Mouse (Mus musculus): ENCODE data around the gene Gm42906. TPM values are rescaled to one million over a fixed set of nuclear protein-coding genes. Genes with fewer than 3 reads are reported as not detected.

Gene Gm42906
- polyA plus RNA-seq, 2 experiments, result not detected

- no peak for TF ChIP-seq POLR2A (IDR thresholded peaks at IDR 0.05; ENCODE audit: borderline replicate concordance, extremely low read depth, insufficient read depth, insufficient read length)
- H3K27ac ChIP-seq (replicated peaks; ENCODE audit: low read depth, low read length), result no peak overlapping the region
- 72% methylated on average over 2 of the region's 2 CpGs for WGBS
These were observed 358.4 kb downstream of the Gm42906 start for GRCm38 (mm10) chr5:151069569-151069968.

GRCm38 (mm10) chr5:151066016-151066415 lies 361.9 kb downstream of the Gm42906 start:
- Histone ChIP-seq H3K4me1 (ENCODE audit: control insufficient read depth, insufficient read depth, low read length) (peaks cover 12% of the 10 kb centered on the region), H3K9ac (ENCODE audit: low read depth, low read length, severe bottlenecking) (no peak overlapping the region), H3K9me3 (ENCODE audit: control insufficient read depth, low read length) (peaks cover 6% of the 10 kb centered on the region), H3K36me3 (ENCODE audit: control insufficient read depth, insufficient read depth, low read length) (peaks cover 16% of the 10 kb centered on the region), H3K27me3 (ENCODE audit: control insufficient read depth, insufficient read depth, low read length) (no peaks in the 10 kb centered on the region), H3K27ac (replicated peaks; ENCODE audit: low read depth, low read length) (no peak overlapping the region), H3K4me2 (replicated peaks; ENCODE audit: low read depth, low read length, severe bottlenecking) (no peak overlapping the region), H3K4me3 (replicated peaks; ENCODE audit: low read length) (no peak overlapping the region)
- ATAC-seq (ENCODE audit: low FRiP score, low read depth) (no peak), DNase-seq (ENCODE audit: low spot score) (no peak)
- WGBS, result 66% methylated on average over 5 of the region's 5 CpGs
- no peak for TF ChIP-seq POLR2A (IDR thresholded peaks at IDR 0.05; ENCODE audit: borderline replicate concordance, extremely low read depth, insufficient read depth, insufficient read length)

More at GRCm38 (mm10) chr5:151069569-151069968, 358.4 kb downstream of the Gm42906 start:
- H3K27me3 ChIP-seq (ENCODE audit: control insufficient read depth, insufficient read depth, low read length), result no peaks in the 10 kb centered on the region
- ATAC-seq (ENCODE audit: low FRiP score, low read depth), result no peak
- peaks cover 21% of the 10 kb centered on the region for H3K4me1 ChIP-seq (ENCODE audit: control insufficient read depth, insufficient read depth, low read length)
- no peak overlapping the region for H3K4me3 ChIP-seq (replicated peaks; ENCODE audit: low read length)
- H3K36me3 ChIP-seq (ENCODE audit: control insufficient read depth, insufficient read depth, low read length), result peaks cover 5% of the 10 kb centered on the region; the same call in 1 of the 2 replicates
- no peak overlapping the region for H3K4me2 ChIP-seq (replicated peaks; ENCODE audit: low read depth, low read length, severe bottlenecking)
- no peaks in the 10 kb centered on the region for H3K9me3 ChIP-seq (ENCODE audit: control insufficient read depth, low read length)
- H3K9ac ChIP-seq (ENCODE audit: low read depth, low read length, severe bottlenecking), result no peak overlapping the region
- no peak for DNase-seq (ENCODE audit: low spot score)

- peaks cover 10% of the 10 kb centered on the region for H3K4me1 ChIP-seq (ENCODE audit: control insufficient read depth, insufficient read depth, low read length)
- 67% methylated on average over 1 of the region's 1 CpGs for WGBS
- H3K9ac ChIP-seq (ENCODE audit: low read depth, low read length, severe bottlenecking), result no peak overlapping the region
- no peak for ATAC-seq (ENCODE audit: low FRiP score, low read depth)
- no peak overlapping the region for H3K4me2 ChIP-seq (replicated peaks; ENCODE audit: low read depth, low read length, severe bottlenecking)
- H3K27me3 ChIP-seq (ENCODE audit: control insufficient read depth, insufficient read depth, low read length), result no peaks in the 10 kb centered on the region
- no peak overlapping the region for H3K4me3 ChIP-seq (replicated peaks; ENCODE audit: low read length)
- no peak for TF ChIP-seq POLR2A (IDR thresholded peaks at IDR 0.05; ENCODE audit: borderline replicate concordance, extremely low read depth, insufficient read depth, insufficient read length)
- H3K27ac ChIP-seq (replicated peaks; ENCODE audit: low read depth, low read length), result no peak overlapping the region
- DNase-seq (ENCODE audit: low spot score), result no peak
- peaks cover 6% of the 10 kb centered on the region for H3K9me3 ChIP-seq (ENCODE audit: control insufficient read depth, low read length)
- H3K36me3 ChIP-seq (ENCODE audit: control insufficient read depth, insufficient read depth, low read length), result peaks cover 16% of the 10 kb centered on the region
These were observed 362.7 kb downstream of the Gm42906 start for GRCm38 (mm10) chr5:151065228-151065627.

GRCm38 (mm10) chr5:151061942-151062341 lies 366.0 kb downstream of the Gm42906 start:
- Histone ChIP-seq H3K4me2 (replicated peaks; ENCODE audit: low read depth, low read length, severe bottlenecking) (no peak overlapping the region), H3K9ac (ENCODE audit: low read depth, low read length, severe bottlenecking) (no peak overlapping the region), H3K4me1 (ENCODE audit: control insufficient read depth, insufficient read depth, low read length) (peaks cover 8% of the 10 kb centered on the region), H3K4me3 (replicated peaks; ENCODE audit: low read length) (no peak overlapping the region), H3K27me3 (ENCODE audit: control insufficient read depth, insufficient read depth, low read length) (no peaks in the 10 kb centered on the region), H3K27ac (replicated peaks; ENCODE audit: low read depth, low read length) (no peak overlapping the region), H3K9me3 (ENCODE audit: control insufficient read depth, low read length) (peaks cover 6% of the 10 kb centered on the region), H3K36me3 (ENCODE audit: control insufficient read depth, insufficient read depth, low read length) (peaks cover 20% of the 10 kb centered on the region)
- no peak for TF ChIP-seq POLR2A (IDR thresholded peaks at IDR 0.05; ENCODE audit: borderline replicate concordance, extremely low read depth, insufficient read depth, insufficient read length)
- DNase-seq (ENCODE audit: low spot score), result no peak
- no peak for ATAC-seq (ENCODE audit: low FRiP score, low read depth)
- WGBS, result 93% methylated on average over 2 of the region's 2 CpGs

GRCm38 (mm10) chr5:151060476-151060875 lies 367.5 kb downstream of the Gm42906 start:
- Histone ChIP-seq H3K4me1 (ENCODE audit: control insufficient read depth, insufficient read depth, low read length) (peaks cover 12% of the 10 kb centered on the region), H3K4me3 (replicated peaks; ENCODE audit: low read length) (no peak overlapping the region), H3K9ac (ENCODE audit: low read depth, low read length, severe bottlenecking) (no peak overlapping the region), H3K9me3 (ENCODE audit: control insufficient read depth, low read length) (peaks cover 6% of the 10 kb centered on the region), H3K36me3 (ENCODE audit: control insufficient read depth, insufficient read depth, low read length) (peaks cover 20% of the 10 kb centered on the region), H3K27ac (replicated peaks; ENCODE audit: low read depth, low read length) (no peak overlapping the region; the same call in 1 of the 2 replicates), H3K27me3 (ENCODE audit: control insufficient read depth, insufficient read depth, low read length) (no peaks in the 10 kb centered on the region), H3K4me2 (replicated peaks; ENCODE audit: low read depth, low read length, severe bottlenecking) (no peak overlapping the region)
- WGBS, result 33% methylated on average over 12 of the region's 12 CpGs
- no peak for TF ChIP-seq POLR2A (IDR thresholded peaks at IDR 0.05; ENCODE audit: borderline replicate concordance, extremely low read depth, insufficient read depth, insufficient read length)
- DNase-seq (ENCODE audit: low spot score) (no peak), ATAC-seq (ENCODE audit: low FRiP score, low read depth) (no peak)

DNA sequence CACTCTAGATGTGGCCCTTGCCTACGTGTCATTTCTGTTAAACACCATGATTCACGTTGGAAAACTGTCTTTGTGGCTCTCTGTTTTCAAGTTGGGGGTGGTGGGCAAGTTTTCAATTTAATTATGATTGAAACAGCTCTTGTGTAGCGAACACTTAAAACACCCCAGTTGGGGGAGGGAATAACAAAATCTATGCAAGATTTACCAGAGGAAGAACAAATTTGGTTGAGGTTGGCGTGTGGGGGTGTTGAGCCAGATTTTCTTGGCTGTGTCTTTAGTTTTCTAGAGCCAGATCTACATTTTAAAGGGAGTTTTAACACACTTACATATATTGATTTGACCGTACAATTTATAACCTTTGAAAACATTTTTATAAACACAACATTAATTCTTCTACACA lies 368.2 kb downstream of the Gm42906 start:
- H3K4me2 ChIP-seq (replicated peaks; ENCODE audit: low read depth, low read length, severe bottlenecking), result no peak overlapping the region
- no peak overlapping the region for H3K4me3 ChIP-seq (replicated peaks; ENCODE audit: low read length)
- no peak overlapping the region for H3K27ac ChIP-seq (replicated peaks; ENCODE audit: low read depth, low read length)
- H3K27me3 ChIP-seq (ENCODE audit: control insufficient read depth, insufficient read depth, low read length), result no peaks in the 10 kb centered on the region
- H3K4me1 ChIP-seq (ENCODE audit: control insufficient read depth, insufficient read depth, low read length), result peaks cover 14% of the 10 kb centered on the region
- DNase-seq (ENCODE audit: low spot score), result no peak
- H3K9ac ChIP-seq (ENCODE audit: low read depth, low read length, severe bottlenecking), result no peak overlapping the region
- H3K36me3 ChIP-seq (ENCODE audit: control insufficient read depth, insufficient read depth, low read length), result peaks cover 20% of the 10 kb centered on the region
- ATAC-seq (ENCODE audit: low FRiP score, low read depth), result no peak
- peaks cover 6% of the 10 kb centered on the region for H3K9me3 ChIP-seq (ENCODE audit: control insufficient read depth, low read length)
- TF ChIP-seq POLR2A (IDR thresholded peaks at IDR 0.05; ENCODE audit: borderline replicate concordance, extremely low read depth, insufficient read depth, insufficient read length), result no peak
- WGBS, result 68% methylated on average over 5 of the region's 5 CpGs
